Mouse (Mus musculus) hindbrain, embryonic 16.5 days (tissue): ENCODE measurements around the gene Cmip. TPM values are rescaled to one million over a fixed set of nuclear protein-coding genes. Genes with fewer than 3 reads are reported as not detected.
A peak's percentile ranks its signal among the peaks of the same experiment; 100 is the strongest.

ENCODE experiments used
- ATAC-seq: fragments of 200-750 bp; cut with Nextera tagmentation; 2 replicates; pipeline ENCODE4 v1.8.0; 2017; ENCODE audit warnings: moderate TSS enrichment, moderate library complexity
- H3K27ac ChIP-seq: fragments of 300-500 bp; sonication (generic); 2 replicates; pipeline ENCODE4 v1.5.1; 2014; ENCODE audit warnings: low read depth, mild to moderate bottlenecking, control low read depth, low read length, moderate library complexity
- H3K27me3 ChIP-seq: fragments of 300-500 bp; sonication (generic); replicated peaks from 2 replicates; pipeline ENCODE4 v1.6.1; 2014; ENCODE audit warnings: low read length; ENCODE audit not compliant: control insufficient read depth, insufficient read depth
- H3K36me3 ChIP-seq: fragments of 300-500 bp; sonication (generic); 2 replicates; pipeline ENCODE4 v1.6.1; 2014; ENCODE audit warnings: mild to moderate bottlenecking, low read length, moderate library complexity, mixed read lengths; ENCODE audit not compliant: control insufficient read depth, insufficient read depth
- H3K4me1 ChIP-seq: fragments of 300-500 bp; sonication (generic); 2 replicates; pipeline ENCODE4 v1.6.1; 2014; ENCODE audit warnings: low read depth, low read length; ENCODE audit not compliant: control insufficient read depth, insufficient read depth
- H3K4me2 ChIP-seq: fragments of 300-500 bp; sonication (generic); 2 replicates; pipeline ENCODE4 v1.6.1; 2014; ENCODE audit warnings: mild to moderate bottlenecking, low read length, control low read depth, moderate library complexity
- H3K4me3 ChIP-seq: fragments of 300-500 bp; sonication (generic); 2 replicates; pipeline ENCODE4 v1.5.1; 2014; ENCODE audit warnings: mild to moderate bottlenecking, low read length, control low read depth, moderate library complexity
- H3K9ac ChIP-seq: fragments of 300-500 bp; sonication (generic); 2 replicates; pipeline ENCODE4 v1.6.1; 2014; ENCODE audit warnings: low read depth, mild to moderate bottlenecking, control low read depth, low read length, moderate library complexity
- H3K9me3 ChIP-seq: fragments of 300-500 bp; sonication (generic); 2 replicates; pipeline ENCODE4 v1.6.1; 2014; ENCODE audit warnings: mild to moderate bottlenecking, low read length, moderate library complexity; ENCODE audit not compliant: control insufficient read depth
- WGBS: fragments of 180-500 bp; shearing (Covaris S2); extraction: QIAGEN DNeasy Blood & Tissue Kit; methylation state at CpG from one replicate; pipeline ENCODE4 v1.1.7; 2014; 5-methylcytosine and 5-hydroxymethylcytosine counted together
- polyA plus RNA-seq: library from polyadenylated mRNA; unstranded; fragments of >200 nt; fragmentation: Nextera tagmentation; extraction: Ambion mirVana; gene quantifications from 2 replicates; pipeline ENCODE4 v1.2.1, GENCODE M21; 2015

The Cmip gene
- polyA plus RNA-seq, 1 experiment from 2014 or later = 143 TPM

DNA sequence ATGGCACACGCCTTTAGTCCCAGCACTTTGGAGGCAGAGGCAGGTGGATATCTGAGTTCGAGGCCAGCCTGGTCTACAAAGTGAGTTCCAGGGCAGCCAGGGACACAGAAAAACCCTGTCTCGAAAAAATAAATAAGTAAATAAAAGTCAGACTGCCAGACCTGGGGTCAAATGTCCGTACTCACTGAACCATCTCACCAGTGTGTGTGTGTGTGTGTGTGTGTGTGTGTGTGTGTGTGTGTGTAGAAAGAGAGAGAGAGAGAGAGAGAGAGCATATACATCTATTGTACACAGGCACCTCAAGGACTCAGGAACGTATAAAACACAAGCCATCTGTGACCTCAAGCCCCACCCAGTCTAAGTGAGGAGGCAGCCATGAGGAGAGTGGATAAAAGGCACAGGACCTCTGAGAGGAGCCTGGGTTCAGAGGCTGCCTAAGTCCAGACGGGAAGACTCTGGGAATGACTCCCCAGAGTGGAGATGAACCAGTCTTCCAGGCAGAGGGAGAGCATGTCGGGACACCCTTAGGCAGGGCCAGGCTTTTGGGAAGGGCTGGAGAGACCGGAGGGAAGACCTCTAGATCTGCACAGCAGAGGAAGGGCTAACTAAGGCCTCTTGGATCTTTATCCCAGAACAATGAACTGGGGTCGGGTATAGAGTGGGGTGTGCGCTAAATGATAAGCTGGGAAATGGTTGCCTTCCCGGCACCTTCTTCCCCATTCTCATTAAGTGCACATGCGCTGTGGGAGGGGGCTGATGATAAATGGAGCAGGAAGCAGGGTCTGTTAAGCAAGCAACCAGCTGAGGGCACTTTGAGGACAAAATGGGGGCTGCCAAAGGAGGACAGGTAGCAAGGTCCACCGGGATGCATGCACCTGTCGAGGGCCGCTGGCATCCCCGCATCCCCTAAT lies 212.8 kb downstream of the Cmip start:
- Histone ChIP-seq H3K4me1 (peaks cover 14% of the 10 kb centered on the region), H3K9me3 (no peaks in the 10 kb centered on the region), H3K9ac (peak overlapping the region; percentile 35), H3K4me2 (peak overlapping the region; percentile 48), H3K4me3 (0 out of 2 replicates have a peak overlapping the region, but pooled peaks have one; percentile 13), H3K27me3 (no peaks in the 10 kb centered on the region), H3K27ac (peak overlapping the region; percentile 79), H3K36me3 (no peaks in the 10 kb centered on the region)
- WGBS = 25% methylated on average over 16 of the region's 16 CpGs
- peak; percentile 70 for ATAC-seq

- Histone ChIP-seq H3K9me3 (no peaks in the 10 kb centered on the region), H3K4me3 (peak overlapping the region; percentile 26), H3K4me1 (peaks cover 14% of the 10 kb centered on the region), H3K27me3 (no peaks in the 10 kb centered on the region), H3K4me2 (peak overlapping the region; percentile 48), H3K27ac (peak overlapping the region; percentile 85), H3K36me3 (no peaks in the 10 kb centered on the region), H3K9ac (peak overlapping the region; percentile 52)
- 0% methylated on average over 9 of the region's 14 CpGs for WGBS
- peak; percentile 95 for ATAC-seq
Measured at GRCm38 (mm10) chr8:117470342-117470781, 213.5 kb downstream of the Cmip start.

- Histone ChIP-seq H3K9ac (no peak overlapping the region), H3K9me3 (no peaks in the 10 kb centered on the region), H3K36me3 (no peaks in the 10 kb centered on the region), H3K4me1 (peaks cover 14% of the 10 kb centered on the region), H3K27me3 (no peaks in the 10 kb centered on the region), H3K4me3 (no peak overlapping the region), H3K4me2 (no peak overlapping the region), H3K27ac (peak overlapping the region; percentile 85)
- 27% methylated on average over 3 of the region's 3 CpGs for WGBS
- no peak for ATAC-seq
Measured at GRCm38 (mm10) chr8:117471174-117471573, 214.3 kb downstream of the Cmip start.

DNA sequence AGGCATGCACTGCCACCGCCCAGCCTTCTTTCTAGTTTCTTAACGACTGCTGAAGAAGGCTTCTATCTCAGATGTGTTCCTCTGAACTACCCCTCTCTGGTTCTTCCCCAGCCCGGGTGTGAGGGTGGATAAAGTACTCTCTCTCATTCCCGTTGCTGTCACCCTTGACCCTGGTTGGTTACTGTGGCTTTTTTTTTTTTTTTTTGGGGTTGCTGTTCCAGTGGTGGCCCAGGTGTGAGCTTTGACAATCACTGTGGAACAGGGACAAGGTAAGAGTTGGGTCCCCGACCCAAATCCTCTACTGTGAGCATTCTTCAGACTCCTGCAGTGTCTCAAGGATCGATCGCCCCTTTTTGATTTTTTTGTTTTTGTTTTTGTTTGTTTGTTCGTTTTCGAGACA lies 214.8 kb downstream of the Cmip start:
- no peaks in the 10 kb centered on the region for H3K36me3 ChIP-seq
- ATAC-seq = no peak
- no peaks in the 10 kb centered on the region for H3K9me3 ChIP-seq
- H3K4me3 ChIP-seq = no peak overlapping the region
- 81% methylated on average over 9 of the region's 9 CpGs for WGBS
- no peak overlapping the region for H3K9ac ChIP-seq
- peaks cover 14% of the 10 kb centered on the region for H3K4me1 ChIP-seq
- no peak overlapping the region for H3K4me2 ChIP-seq
- H3K27ac ChIP-seq = no peak overlapping the region
- no peaks in the 10 kb centered on the region for H3K27me3 ChIP-seq

DNA sequence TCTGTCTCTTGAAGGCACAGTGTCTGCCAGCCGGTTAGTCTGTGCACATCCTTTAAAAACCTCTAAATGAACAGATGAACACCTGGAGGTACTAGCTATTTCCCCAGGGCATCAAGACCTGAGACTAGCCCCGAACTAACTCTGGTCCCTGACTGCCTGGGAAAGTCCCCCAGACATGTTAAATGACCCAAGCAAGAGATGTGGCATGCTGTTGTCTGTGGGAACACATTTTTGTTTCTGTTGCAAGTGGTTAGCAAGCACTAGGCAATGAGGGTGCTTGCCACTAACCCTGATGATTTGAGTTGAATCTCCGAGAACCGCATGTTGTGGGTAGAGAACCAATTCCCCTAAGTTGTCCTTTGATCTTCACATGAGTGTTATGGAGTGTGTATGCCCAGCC lies 215.5 kb downstream of the Cmip start:
- Histone ChIP-seq H3K4me1 (peaks cover 14% of the 10 kb centered on the region), H3K9me3 (no peaks in the 10 kb centered on the region), H3K4me2 (no peak overlapping the region), H3K36me3 (no peaks in the 10 kb centered on the region), H3K4me3 (no peak overlapping the region), H3K9ac (no peak overlapping the region), H3K27me3 (no peaks in the 10 kb centered on the region), H3K27ac (no peak overlapping the region)
- 86% methylated on average over 4 of the region's 4 CpGs for WGBS
- ATAC-seq = no peak

GRCm38 (mm10) chr8:117474944-117475343 lies 218.1 kb downstream of the Cmip start:
- Histone ChIP-seq H3K27me3 (no peaks in the 10 kb centered on the region), H3K4me1 (peaks cover 10% of the 10 kb centered on the region), H3K36me3 (no peaks in the 10 kb centered on the region), H3K4me3 (no peak overlapping the region), H3K4me2 (no peak overlapping the region), H3K9me3 (no peaks in the 10 kb centered on the region), H3K27ac (no peak overlapping the region), H3K9ac (no peak overlapping the region)
- WGBS = under 1% methylated on average over 5 of the region's 5 CpGs
- ATAC-seq = peak; percentile 19; the same call in 1 of the 2 replicates

DNA sequence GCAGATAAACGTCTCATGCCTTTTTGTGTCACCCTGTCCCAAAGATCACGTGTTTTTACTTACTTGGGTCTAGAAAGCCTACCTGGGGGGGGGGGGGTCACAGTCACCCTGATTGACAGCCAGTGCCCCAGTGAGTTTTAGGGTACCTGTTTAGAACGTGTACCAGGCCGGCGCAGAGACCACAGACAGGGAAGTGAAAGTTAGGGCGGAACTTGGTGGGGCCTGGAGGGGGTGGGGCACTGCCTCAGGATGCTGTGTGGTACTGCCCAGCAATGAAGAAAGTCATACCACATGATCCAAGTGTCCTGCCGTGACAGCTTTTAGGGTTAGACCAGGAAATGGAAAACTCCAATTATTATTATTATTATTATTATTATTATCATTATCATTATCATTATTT lies 219.0 kb downstream of the Cmip start:
- 85% methylated on average over 7 of the region's 7 CpGs for WGBS
- ATAC-seq = no peak
- H3K27me3 ChIP-seq = no peaks in the 10 kb centered on the region
- no peaks in the 10 kb centered on the region; the same call in 1 of the 2 replicates for H3K9me3 ChIP-seq
- no peaks in the 10 kb centered on the region for H3K36me3 ChIP-seq
- no peak overlapping the region for H3K4me3 ChIP-seq
- H3K9ac ChIP-seq = no peak overlapping the region
- no peak overlapping the region for H3K27ac ChIP-seq
- H3K4me1 ChIP-seq = peaks cover 3% of the 10 kb centered on the region
- H3K4me2 ChIP-seq = no peak overlapping the region

DNA sequence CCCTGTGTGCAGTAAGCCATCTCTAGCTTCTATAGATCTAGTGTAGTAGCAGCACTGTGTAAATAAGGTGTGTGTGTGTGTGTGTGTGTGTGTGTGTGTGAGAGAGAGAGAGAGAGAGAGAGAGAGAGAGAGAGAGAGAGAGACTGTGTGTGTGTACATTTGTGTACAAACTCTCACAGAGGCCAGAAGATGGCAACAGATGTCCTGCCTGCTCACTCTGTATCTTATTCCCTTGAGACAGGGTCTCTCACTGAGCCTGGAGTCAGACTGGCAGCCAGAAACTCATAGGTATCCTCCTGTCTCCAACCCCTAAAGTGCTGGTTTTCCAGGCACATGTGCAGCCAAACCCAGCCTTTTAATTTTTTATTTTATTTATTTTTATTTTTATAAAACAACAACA lies 221.2 kb downstream of the Cmip start:
- Histone ChIP-seq H3K4me3 (no peak overlapping the region), H3K36me3 (no peaks in the 10 kb centered on the region), H3K9ac (no peak overlapping the region), H3K27me3 (no peaks in the 10 kb centered on the region), H3K4me2 (no peak overlapping the region), H3K27ac (no peak overlapping the region), H3K4me1 (no peaks in the 10 kb centered on the region), H3K9me3 (no peaks in the 10 kb centered on the region; the same call in 1 of the 2 replicates)
- ATAC-seq = no peak

DNA sequence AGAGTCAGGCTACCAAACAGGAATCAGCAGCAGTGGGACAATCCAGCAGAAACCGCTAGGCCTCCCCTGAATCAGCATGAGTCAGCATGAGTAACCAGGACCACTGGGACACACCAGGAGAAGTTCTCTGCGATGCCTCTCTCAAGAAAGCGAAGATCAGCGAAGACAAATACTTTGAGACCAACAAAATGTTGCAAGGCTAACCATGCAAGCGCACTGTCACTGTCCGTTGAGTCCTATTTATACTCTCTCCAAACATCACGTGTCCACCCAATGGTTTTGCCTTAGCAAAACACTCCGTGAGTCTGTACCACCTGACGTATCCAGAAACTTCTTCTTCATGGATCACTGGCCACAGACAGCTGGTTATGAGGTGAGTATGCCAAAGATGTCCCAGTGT lies 223.1 kb downstream of the Cmip start:
- no peak overlapping the region for H3K4me2 ChIP-seq
- H3K36me3 ChIP-seq = no peaks in the 10 kb centered on the region
- H3K27ac ChIP-seq = no peak overlapping the region
- H3K4me3 ChIP-seq = no peak overlapping the region
- WGBS = 92% methylated on average over 9 of the region's 9 CpGs
- H3K9ac ChIP-seq = no peak overlapping the region
- no peak for ATAC-seq
- no peaks in the 10 kb centered on the region for H3K4me1 ChIP-seq
- no peaks in the 10 kb centered on the region for H3K27me3 ChIP-seq
- no peaks in the 10 kb centered on the region; the same call in 1 of the 2 replicates for H3K9me3 ChIP-seq
